Mouse (Mus musculus) heart, embryonic 15.5 days (tissue): ENCODE results near the gene Pacsin3. TPM values are rescaled to one million over a fixed set of nuclear protein-coding genes. Genes with fewer than 3 reads are reported as not detected.
"Not testable (repeated sequence)": the region's sequence is repeated elsewhere in the genome, so short reads cannot be mapped to it uniquely, and the experiment has no call there.

ENCODE experiments used
- ATAC-seq: fragments of 200-750 bp; cut with Nextera tagmentation; replicated peaks from 2 replicates; pipeline ENCODE4 v1.8.0; 2017; ENCODE audit warnings: low read depth, moderate TSS enrichment; ENCODE audit not compliant: insufficient number of reproducible peaks, insufficient read depth, low FRiP score
- H3K27ac ChIP-seq: fragments of 300-500 bp; sonication (generic); 2 replicates; pipeline ENCODE4 v1.5.1; 2015; ENCODE audit warnings: mild to moderate bottlenecking, inconsistent platforms
- H3K27me3 ChIP-seq: fragments of 300-500 bp; sonication (generic); 2 replicates; pipeline ENCODE4 v1.6.1; 2015; ENCODE audit warnings: inconsistent platforms
- H3K36me3 ChIP-seq: fragments of 300-500 bp; sonication (generic); 2 replicates; pipeline ENCODE4 v1.6.1; 2015; ENCODE audit warnings: mild to moderate bottlenecking, inconsistent platforms
- H3K4me1 ChIP-seq: fragments of 300-500 bp; sonication (generic); replicated peaks from 2 replicates; pipeline ENCODE4 v1.6.1; 2015; ENCODE audit warnings: inconsistent platforms
- H3K4me2 ChIP-seq: fragments of 300-500 bp; sonication (generic); 2 replicates; pipeline ENCODE4 v1.6.1; 2015; ENCODE audit warnings: inconsistent platforms, mild to moderate bottlenecking, moderate library complexity
- H3K4me3 ChIP-seq: fragments of 300-500 bp; sonication (generic); 2 replicates; pipeline ENCODE4 v1.5.1; 2015; ENCODE audit warnings: mild to moderate bottlenecking, inconsistent platforms
- H3K9ac ChIP-seq: fragments of 300-500 bp; sonication (generic); 2 replicates; pipeline ENCODE4 v1.6.1; 2015; ENCODE audit warnings: mild to moderate bottlenecking, inconsistent platforms
- H3K9me3 ChIP-seq: fragments of 300-500 bp; sonication (generic); replicated peaks from 2 replicates; pipeline ENCODE4 v1.6.1; 2016; ENCODE audit warnings: inconsistent platforms
- WGBS: fragments of 180-500 bp; shearing (Covaris S2); methylation state at CpG from one replicate; pipeline ENCODE4 v1.1.7; 2015; ENCODE audit warnings: mixed read lengths; 5-methylcytosine and 5-hydroxymethylcytosine counted together
- polyA plus RNA-seq: library from polyadenylated mRNA; unstranded; fragments of >200 nt; fragmentation: Nextera tagmentation; extraction: Ambion mirVana; gene quantifications from 2 replicates; pipeline ENCODE4 v1.2.1, GENCODE M21; 2015

Pacsin3 gene
- 47.6 and 52.8 TPM in 2 replicates for polyA plus RNA-seq

DNA sequence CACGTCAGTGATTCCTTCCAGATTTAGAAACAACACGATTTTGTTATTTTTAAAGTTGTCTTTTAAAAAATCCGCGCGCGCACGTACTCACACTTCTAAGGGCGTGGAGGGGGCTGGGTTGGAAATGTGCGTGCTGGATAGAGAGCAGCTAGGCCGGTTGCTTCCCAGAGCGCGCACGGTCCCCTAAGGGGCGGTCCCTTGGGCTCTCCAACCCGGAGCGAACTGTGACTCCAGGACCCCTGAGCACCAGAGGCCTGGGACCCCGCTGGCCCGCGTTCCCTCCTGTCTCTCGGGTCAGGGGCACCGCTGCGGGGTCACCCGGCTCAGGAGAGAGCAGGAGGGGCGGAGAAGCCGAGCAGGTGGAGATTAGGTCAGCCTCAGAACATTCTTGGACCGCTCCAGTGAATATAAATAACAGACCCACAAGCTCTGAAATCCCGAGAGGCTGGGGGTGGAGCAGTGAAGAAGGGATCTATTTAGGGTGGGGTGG lies at the start of gene Pacsin3:
Gene Pacsin3 (plus strand): TSS at position 294 of the 490 bp plus-strand sequence.
- Histone ChIP-seq H3K27me3 (peaks cover 3% of the 10 kb centered on the region; the same call in 1 of the 2 replicates), H3K4me3 (peak within 1 kb of the TSS; percentile 84), H3K9ac (peak within 1 kb of the TSS; percentile 69), H3K27ac (peak within 1 kb of the TSS; percentile 81), H3K4me2 (peak within 1 kb of the TSS; percentile 93), H3K9me3 (no peaks in the 10 kb centered on the region), H3K36me3 (peaks cover 2% of the 10 kb centered on the region; the same call in 1 of the 2 replicates), H3K4me1 (peaks cover 50% of the 10 kb centered on the region)
- peak; percentile 43; the same call in 1 of the 2 replicates for ATAC-seq
- 4% methylated on average over 27 of the region's 27 CpGs for WGBS

DNA sequence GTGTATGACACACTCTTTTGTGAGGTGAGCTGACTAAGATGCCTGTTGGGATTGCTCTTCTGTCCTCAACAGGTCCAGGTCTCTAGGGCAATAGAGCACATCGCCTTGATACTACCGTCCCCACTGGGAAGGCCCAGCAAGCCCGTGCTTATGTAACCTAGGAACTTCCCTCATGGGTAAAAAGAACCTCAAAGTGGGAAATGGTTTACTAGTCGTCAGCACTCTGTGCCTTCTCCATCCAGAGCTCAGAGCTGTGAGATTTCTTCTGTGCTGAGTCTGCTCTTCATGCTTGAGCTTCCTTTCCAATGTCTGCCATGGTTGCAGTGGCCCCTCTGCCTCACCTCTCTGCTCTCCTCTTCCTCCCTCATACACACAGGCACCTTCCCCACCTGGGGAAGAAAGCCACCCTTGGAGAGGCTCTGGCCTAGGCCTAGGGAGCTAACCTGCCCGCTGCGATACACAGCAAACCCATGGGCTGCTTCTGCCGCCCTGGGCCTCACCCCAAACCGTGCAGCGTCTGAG lies 49.4 kb upstream of the Pacsin3 start:
- Histone ChIP-seq H3K4me3 (no peak overlapping the region), H3K9me3 (no peaks in the 10 kb centered on the region), H3K36me3 (peaks cover 56% of the 10 kb centered on the region), H3K9ac (no peak overlapping the region), H3K4me2 (no peak overlapping the region), H3K4me1 (peaks cover 15% of the 10 kb centered on the region), H3K27ac (no peak overlapping the region), H3K27me3 (no peaks in the 10 kb centered on the region)
- 89% methylated on average over 9 of the region's 9 CpGs for WGBS
- no peak for ATAC-seq

DNA sequence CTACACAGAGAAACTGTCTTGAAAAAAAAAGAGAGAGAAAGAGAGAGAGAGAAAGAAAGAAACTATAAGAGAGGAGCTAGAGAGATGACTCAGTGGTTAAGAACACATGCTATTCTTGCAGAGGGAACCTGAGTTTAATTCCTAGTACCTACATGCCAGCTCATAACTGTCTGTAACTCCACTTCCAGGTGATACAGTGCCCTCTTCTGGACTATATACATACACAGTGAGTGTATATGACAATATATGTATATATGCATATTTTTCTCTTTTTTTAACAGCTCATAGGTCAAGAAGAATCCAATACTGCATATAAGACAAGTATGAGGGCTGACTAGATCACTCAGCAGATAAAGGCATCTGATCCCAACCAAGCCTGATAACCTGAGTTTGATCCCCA lies 42.4 kb upstream of the Pacsin3 start:
- Histone ChIP-seq H3K9ac (no peak overlapping the region), H3K27ac (no peak overlapping the region), H3K4me2 (no peak overlapping the region), H3K4me1 (no peaks in the 10 kb centered on the region), H3K9me3 (no peaks in the 10 kb centered on the region), H3K36me3 (peaks cover 55% of the 10 kb centered on the region), H3K27me3 (no peaks in the 10 kb centered on the region), H3K4me3 (no peak overlapping the region)
- no peak for ATAC-seq

DNA sequence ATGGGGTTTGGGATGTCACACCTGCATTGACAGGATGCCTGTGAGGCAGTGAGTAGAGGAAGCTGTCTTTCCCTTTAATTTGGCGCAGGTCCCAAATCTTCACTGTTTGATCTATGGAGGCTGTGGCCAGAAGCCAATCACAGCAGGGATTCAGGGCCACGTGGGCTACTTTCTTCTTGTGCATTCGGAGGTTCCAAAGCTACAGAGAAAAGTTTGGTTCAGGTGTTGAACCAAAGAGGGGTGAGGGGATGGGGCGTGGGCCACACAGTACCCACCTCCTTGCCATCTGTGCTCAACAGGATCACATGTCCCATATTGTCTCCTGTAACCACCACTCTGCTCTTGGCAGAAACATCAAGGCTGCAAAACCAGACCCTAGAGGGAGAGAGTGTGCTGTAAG lies 38.7 kb upstream of the Pacsin3 start:
- Histone ChIP-seq H3K27me3 (no peaks in the 10 kb centered on the region), H3K4me3 (no peak overlapping the region), H3K4me2 (no peak overlapping the region), H3K9me3 (no peaks in the 10 kb centered on the region), H3K27ac (no peak overlapping the region), H3K4me1 (no peaks in the 10 kb centered on the region), H3K36me3 (peaks cover 21% of the 10 kb centered on the region; the same call in 1 of the 2 replicates), H3K9ac (no peak overlapping the region)
- ATAC-seq, result no peak
- 55% methylated on average over 4 of the region's 4 CpGs for WGBS

DNA sequence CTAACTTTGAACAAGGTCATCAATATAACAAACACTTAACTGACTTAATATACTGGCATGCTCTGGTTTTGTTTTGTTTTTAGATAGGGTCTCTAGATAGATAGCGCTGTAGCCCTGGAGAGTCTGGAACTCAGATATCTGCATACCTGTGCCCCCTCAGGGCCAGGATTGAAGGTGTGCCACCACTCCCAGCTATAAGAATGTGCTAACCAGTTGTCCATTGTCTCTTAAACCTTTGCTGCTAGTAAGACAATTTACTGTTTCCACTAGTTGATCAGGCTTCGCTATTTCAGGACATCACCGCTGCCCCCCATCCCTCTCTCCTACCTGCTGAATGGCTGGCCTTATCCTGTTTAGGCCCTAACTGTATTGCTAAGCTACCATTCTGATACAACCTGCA lies 35.3 kb upstream of the Pacsin3 start:
- H3K4me1 ChIP-seq, result no peaks in the 10 kb centered on the region
- no peaks in the 10 kb centered on the region for H3K27me3 ChIP-seq
- no peak overlapping the region for H3K4me2 ChIP-seq
- no peak for ATAC-seq
- H3K36me3 ChIP-seq, result no peaks in the 10 kb centered on the region; the same call in 1 of the 2 replicates
- H3K27ac ChIP-seq, result no peak overlapping the region
- 92% methylated on average over 3 of the region's 3 CpGs for WGBS
- H3K9ac ChIP-seq, result no peak overlapping the region
- no peak overlapping the region for H3K4me3 ChIP-seq
- H3K9me3 ChIP-seq, result no peaks in the 10 kb centered on the region

DNA sequence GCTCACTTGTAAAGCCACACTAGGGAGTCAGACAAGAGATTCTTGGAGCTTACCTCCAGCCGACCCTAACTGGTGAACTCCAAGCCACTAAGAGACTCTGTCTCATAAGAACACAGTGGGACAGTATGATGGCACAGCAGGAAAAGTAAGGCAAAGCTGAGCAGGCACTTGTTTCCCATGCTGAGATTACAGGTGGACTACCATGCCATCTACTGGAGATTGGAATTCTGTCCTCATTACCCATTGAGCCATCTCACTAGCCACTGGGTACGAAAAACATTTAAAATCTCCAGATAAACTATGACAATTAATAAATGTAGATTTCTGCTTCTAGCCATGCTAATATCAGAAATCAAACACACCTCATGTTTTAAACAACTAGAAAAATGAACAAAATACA lies 32.1 kb upstream of the Pacsin3 start:
- 78% methylated on average over 2 of the region's 2 CpGs for WGBS
- no peak overlapping the region for H3K4me2 ChIP-seq
- no peaks in the 10 kb centered on the region for H3K27me3 ChIP-seq
- no peak overlapping the region for H3K4me3 ChIP-seq
- no peak for ATAC-seq
- H3K36me3 ChIP-seq, result no peaks in the 10 kb centered on the region
- H3K9ac ChIP-seq, result no peak overlapping the region
- H3K4me1 ChIP-seq, result no peaks in the 10 kb centered on the region
- no peak overlapping the region for H3K27ac ChIP-seq
- H3K9me3 ChIP-seq, result no peaks in the 10 kb centered on the region

DNA sequence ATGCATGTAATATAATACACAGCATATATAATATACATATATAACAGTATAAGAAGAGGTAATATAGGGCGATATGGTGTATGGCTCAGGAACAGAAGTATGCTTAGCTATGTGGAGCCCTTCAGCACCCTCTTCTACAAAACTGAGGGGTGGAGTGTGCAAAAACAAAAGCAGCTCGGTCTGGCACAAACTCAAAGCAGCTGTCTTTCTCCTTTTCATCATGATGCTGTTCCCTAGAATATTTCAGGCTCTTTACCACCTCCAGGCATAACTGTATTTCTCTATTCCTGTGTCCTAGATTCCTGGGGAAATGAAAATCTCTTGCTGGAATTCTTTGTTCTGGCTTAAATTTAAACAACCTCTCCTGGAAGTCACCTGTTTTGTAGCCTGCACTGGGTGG lies 26.0 kb upstream of the Pacsin3 start:
- Histone ChIP-seq H3K4me2 (no peak overlapping the region), H3K36me3 (no peaks in the 10 kb centered on the region), H3K9me3 (no peaks in the 10 kb centered on the region), H3K27me3 (no peaks in the 10 kb centered on the region), H3K27ac (no peak overlapping the region), H3K9ac (no peak overlapping the region), H3K4me1 (no peaks in the 10 kb centered on the region), H3K4me3 (no peak overlapping the region)
- no peak for ATAC-seq
- 80% methylated on average over 2 of the region's 2 CpGs for WGBS

DNA sequence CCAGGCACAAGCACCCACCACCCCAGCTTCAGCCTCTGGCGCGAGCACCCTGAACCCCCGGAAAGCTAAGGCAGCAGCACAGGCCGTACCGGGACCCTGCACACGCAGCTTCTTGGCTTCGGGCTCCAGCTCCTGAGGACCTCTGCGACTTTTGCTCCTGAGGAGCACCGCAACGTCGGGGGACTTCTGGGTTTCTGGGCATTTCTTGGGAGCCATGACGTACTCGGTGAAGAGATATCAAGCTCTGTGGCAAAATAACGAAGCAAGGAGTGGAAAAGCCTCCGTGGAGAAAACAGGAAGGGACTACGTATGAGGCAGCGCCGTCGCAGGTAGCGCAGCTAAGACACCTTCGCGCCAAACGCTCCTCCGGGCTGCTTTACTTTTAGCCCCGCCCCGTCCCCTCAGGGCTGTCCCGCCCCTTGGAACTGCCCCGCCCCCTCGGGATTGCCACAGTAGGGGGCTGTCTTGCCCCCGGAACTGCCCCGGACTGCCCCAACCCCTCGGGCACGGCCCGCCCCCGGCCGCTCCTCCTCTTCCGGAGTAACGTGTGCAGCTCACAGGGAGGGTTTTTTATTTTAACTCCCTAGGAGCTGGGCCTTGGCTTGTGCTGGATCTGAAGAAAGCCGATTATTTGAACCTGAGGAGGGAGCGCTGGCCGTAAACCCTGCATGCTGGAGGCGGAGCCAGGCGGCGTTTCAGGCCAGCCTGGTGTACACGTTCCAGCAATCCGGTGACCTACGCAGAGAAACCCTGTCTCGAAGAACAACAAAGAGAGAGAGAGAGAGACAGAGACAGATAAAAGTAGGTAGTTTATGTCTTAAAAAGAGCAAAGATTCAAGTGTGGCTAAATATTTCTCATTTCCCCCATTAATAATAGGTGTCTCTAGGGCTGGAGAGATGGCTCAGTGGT lies 18.9 kb upstream of the Pacsin3 start, which contains the start of gene Ddb2:
Gene Ddb2 (minus strand): TSS at position 382 of the 910 bp plus-strand sequence.
- Histone ChIP-seq H3K27ac (peak within 1 kb of the TSS; percentile 93), H3K4me2 (peak within 1 kb of the TSS; percentile 79), H3K9me3 (no peaks in the 10 kb centered on the region), H3K4me1 (0 out of 2 replicates have a peak, but pooled peaks cover 2% of the 10 kb centered on the region), H3K9ac (peak within 1 kb of the TSS; percentile 65), H3K27me3 (no peaks in the 10 kb centered on the region), H3K4me3 (peak within 1 kb of the TSS; percentile 59), H3K36me3 (no peaks in the 10 kb centered on the region)
- ATAC-seq, result peak; percentile 100
- under 1% methylated on average over 48 of the region's 48 CpGs for WGBS

DNA sequence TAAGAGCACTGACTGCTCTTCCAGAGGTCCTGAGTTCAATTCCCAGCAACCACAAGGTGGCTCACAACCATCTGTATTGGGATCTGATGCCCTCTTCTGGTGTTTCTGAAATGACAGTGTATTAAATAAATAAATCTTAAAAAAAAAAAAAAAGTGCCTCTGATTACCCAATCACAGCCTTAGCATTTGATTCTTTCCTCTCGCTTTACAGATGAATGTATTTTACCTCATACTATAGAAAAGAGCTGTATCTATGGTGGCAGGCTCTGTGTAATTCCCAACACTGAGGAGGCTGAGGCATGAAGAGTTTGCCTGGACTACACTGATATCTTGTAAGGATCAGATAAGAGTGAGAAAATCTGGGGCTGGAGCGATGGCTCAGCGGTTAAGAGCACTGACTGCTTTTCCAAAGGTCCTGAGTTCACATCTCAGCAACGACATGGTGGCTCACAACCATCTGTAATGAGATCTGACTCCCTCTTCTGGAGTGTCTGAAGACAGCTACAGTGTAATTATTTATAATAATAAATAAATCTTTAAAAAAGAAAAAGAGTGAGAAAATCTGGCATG lies 18.2 kb upstream of the Pacsin3 start:
- H3K9ac ChIP-seq, result peak overlapping the region; percentile 65; the same call in 1 of the 2 replicates
- H3K36me3 ChIP-seq, result not testable (repeated sequence)

DNA sequence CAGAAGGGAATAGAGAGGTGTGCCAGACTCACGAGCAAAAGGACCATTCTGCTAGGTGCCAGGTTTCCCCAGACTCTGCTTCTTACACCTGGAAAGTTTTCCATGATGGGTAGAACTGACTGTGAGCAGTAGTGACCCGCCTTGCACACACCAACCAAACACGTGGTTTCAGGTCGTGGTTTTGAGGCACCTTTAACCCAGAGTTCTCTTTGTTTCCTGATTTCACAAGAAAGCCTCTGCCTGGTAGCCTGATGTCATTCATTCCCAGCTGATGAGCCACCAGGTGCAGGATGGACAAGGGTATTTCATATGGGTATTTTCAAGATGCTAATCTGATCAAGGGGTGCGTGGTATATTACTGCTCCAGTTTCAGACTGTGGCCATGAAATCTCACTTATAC lies 13.2 kb upstream of the Pacsin3 start:
- Histone ChIP-seq H3K36me3 (no peaks in the 10 kb centered on the region), H3K27me3 (no peaks in the 10 kb centered on the region), H3K9me3 (no peaks in the 10 kb centered on the region), H3K4me1 (0 out of 2 replicates have a peak, but pooled peaks cover 2% of the 10 kb centered on the region), H3K27ac (no peak overlapping the region), H3K4me2 (no peak overlapping the region), H3K9ac (no peak overlapping the region), H3K4me3 (no peak overlapping the region)
- WGBS, result 65% methylated on average over 5 of the region's 5 CpGs
- ATAC-seq, result no peak

More for the DNA sequence above, 18.2 kb upstream of the Pacsin3 start:
- peak overlapping the region; percentile 93 for H3K27ac ChIP-seq
- H3K27me3 ChIP-seq, H3K4me1 ChIP-seq, H3K9me3 ChIP-seq: not testable (repeated sequence)
- H3K4me3 ChIP-seq, result peak overlapping the region; percentile 59
- H3K4me2 ChIP-seq, result peak overlapping the region; percentile 79
- 12% methylated on average over 4 of the region's 4 CpGs for WGBS
- 0 out of 2 replicates have a peak, but pooled peaks have one; percentile 3 for ATAC-seq

DNA sequence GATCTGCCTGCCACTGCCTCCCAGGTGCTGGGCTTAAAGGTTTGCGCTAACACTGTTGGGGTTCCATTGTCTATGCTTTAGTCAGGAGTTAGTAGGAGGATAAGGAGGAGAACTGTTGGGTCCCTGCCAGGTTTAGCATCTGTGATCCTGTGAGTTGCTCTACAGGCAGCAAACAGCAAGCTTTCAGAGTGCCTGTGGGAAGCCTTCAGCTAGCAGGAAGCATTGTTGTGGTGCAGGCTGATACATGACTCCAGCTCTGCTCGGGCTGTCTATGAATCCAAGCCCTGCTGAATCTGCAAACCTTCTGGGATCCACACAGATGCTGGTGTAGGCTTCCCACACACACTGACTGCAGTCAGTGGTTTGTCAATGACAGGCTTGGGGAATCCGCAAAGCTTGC lies 12.3 kb upstream of the Pacsin3 start:
- H3K9me3 ChIP-seq, result no peaks in the 10 kb centered on the region
- no peak overlapping the region for H3K4me3 ChIP-seq
- H3K4me1 ChIP-seq, result no peaks in the 10 kb centered on the region
- no peaks in the 10 kb centered on the region for H3K36me3 ChIP-seq
- no peak overlapping the region for H3K27ac ChIP-seq
- no peak for ATAC-seq
- WGBS, result 64% methylated on average over 3 of the region's 3 CpGs
- H3K27me3 ChIP-seq, result no peaks in the 10 kb centered on the region
- H3K9ac ChIP-seq, result no peak overlapping the region
- no peak overlapping the region for H3K4me2 ChIP-seq
